Mouse (Mus musculus) midbrain, postnatal 0 days (tissue): ENCODE data around the gene Cdk9. TPM values are rescaled to one million over a fixed set of nuclear protein-coding genes. Genes with fewer than 3 reads are reported as not detected.

ENCODE experiments used
- ATAC-seq: fragments of 200-750 bp; cut with Nextera tagmentation; 2 replicates; pipeline ENCODE4 v1.8.0; 2017; ENCODE audit warnings: moderate number of reproducible peaks, mild to moderate bottlenecking, moderate TSS enrichment, moderate library complexity; ENCODE audit not compliant: low FRiP score
- DNase-seq: peaks from one replicate; pipeline ENCODE4 v3.0.0-alpha.2; 2015; ENCODE audit warnings: low spot score
- H3K27ac ChIP-seq: fragments of 300-500 bp; sonication (generic); 2 replicates; pipeline ENCODE4 v1.5.1; 2014; ENCODE audit warnings: low read depth, mild to moderate bottlenecking, low read length, mixed read lengths
- H3K27me3 ChIP-seq: fragments of 300-500 bp; sonication (generic); 2 replicates; pipeline ENCODE4 v1.6.1; 2014; ENCODE audit warnings: low read length, control low read depth, mixed read lengths; ENCODE audit not compliant: insufficient read depth
- H3K36me3 ChIP-seq: fragments of 300-500 bp; sonication (generic); 2 replicates; pipeline ENCODE4 v1.6.1; 2014; ENCODE audit warnings: low read length, control low read depth, mixed read lengths; ENCODE audit not compliant: insufficient read depth
- H3K4me1 ChIP-seq: fragments of 300-500 bp; sonication (generic); 2 replicates; pipeline ENCODE4 v1.6.1; 2014; ENCODE audit warnings: mild to moderate bottlenecking, control low read depth, antibody characterized with exemption, low read length, mixed read lengths; ENCODE audit not compliant: insufficient read depth
- H3K4me2 ChIP-seq: fragments of 300-500 bp; sonication (generic); 2 replicates; pipeline ENCODE4 v1.6.1; 2014; ENCODE audit warnings: low read depth, mild to moderate bottlenecking, low read length, mixed read lengths; ENCODE audit not compliant: poor library complexity, severe bottlenecking
- H3K4me3 ChIP-seq: fragments of 300-500 bp; sonication (generic); 2 replicates; pipeline ENCODE4 v1.5.1; 2014; ENCODE audit warnings: low read depth, mild to moderate bottlenecking, low read length, moderate library complexity
- H3K9ac ChIP-seq: fragments of 300-500 bp; sonication (generic); replicated peaks from 2 replicates; pipeline ENCODE4 v1.6.1; 2014; ENCODE audit warnings: mild to moderate bottlenecking, low read length, moderate library complexity, mixed read lengths; ENCODE audit not compliant: poor library complexity, severe bottlenecking
- H3K9me3 ChIP-seq: fragments of 300-500 bp; sonication (generic); 2 replicates; pipeline ENCODE4 v1.6.1; 2016; ENCODE audit warnings: low read length, control low read depth
- CTCF ChIP-seq: IDR thresholded peaks from 2 replicates; pipeline ENCODE4 v1.5.1; 2016; ENCODE audit warnings: antibody characterized with exemption, mild to moderate bottlenecking
- WGBS: fragments of 180-500 bp; shearing (Covaris S2); extraction: QIAGEN DNeasy Blood & Tissue Kit; methylation state at CpG from one replicate; pipeline ENCODE4 v1.1.7; 2014; 5-methylcytosine and 5-hydroxymethylcytosine counted together
- polyA plus RNA-seq: library from polyadenylated mRNA; unstranded; fragments of >200 nt; fragmentation: Nextera tagmentation; extraction: Ambion mirVana; gene quantifications from 2 replicates; pipeline ENCODE4 v1.2.1, GENCODE M21; 2015
- total RNA-seq: library from RNA; depleted of rRNA; stranded (reverse); fragments of >200 nt; gene quantifications from 2 replicates; pipeline ENCODE4 v1.2.3, GENCODE M21; 2014

Cdk9 gene
- total and polyA plus RNA-seq, 2 experiments from 2014 or later: 59.4 to 88.1 TPM

- H3K9me3 ChIP-seq: no peaks in the 10 kb centered on the region
- peak overlapping the region; percentile 87 for H3K9ac ChIP-seq
- H3K36me3 ChIP-seq: peaks cover 9% of the 10 kb centered on the region; the same call in 1 of the 2 replicates
- WGBS: 14% methylated on average over 7 of the region's 7 CpGs
- DNase-seq: no peak
- no peak for ATAC-seq
- peak overlapping the region; percentile 83 for H3K4me3 ChIP-seq
- no peaks in the 10 kb centered on the region for H3K27me3 ChIP-seq
- no peak for TF ChIP-seq CTCF
- no peak overlapping the region; the same call in 1 of the 2 replicates for H3K27ac ChIP-seq
- peak overlapping the region; percentile 73 for H3K4me2 ChIP-seq
- H3K4me1 ChIP-seq: peaks cover 3% of the 10 kb centered on the region; the same call in 1 of the 2 replicates
These were observed 19.6 kb downstream of the Cdk9 start for GRCm38 (mm10) chr2:32693282-32693681.

GRCm38 (mm10) chr2:32692496-32692895, 20.4 kb downstream of the Cdk9 start:
- no peak overlapping the region; the same call in 1 of the 2 replicates for H3K4me2 ChIP-seq
- no peak for DNase-seq
- H3K36me3 ChIP-seq: peaks cover 13% of the 10 kb centered on the region; the same call in 1 of the 2 replicates

GRCm38 (mm10) chr2:32691041-32691440, 21.8 kb downstream of the Cdk9 start:
- ATAC-seq (no peak), DNase-seq (no peak)
- Histone ChIP-seq H3K27ac (no peak overlapping the region), H3K9ac (no peak overlapping the region), H3K27me3 (no peaks in the 10 kb centered on the region), H3K9me3 (no peaks in the 10 kb centered on the region), H3K4me2 (no peak overlapping the region), H3K36me3 (peaks cover 25% of the 10 kb centered on the region), H3K4me1 (peaks cover 3% of the 10 kb centered on the region; the same call in 1 of the 2 replicates), H3K4me3 (no peak overlapping the region)
- TF ChIP-seq CTCF: no peak
- WGBS: 85% methylated on average over 11 of the region's 11 CpGs

More at GRCm38 (mm10) chr2:32692496-32692895, 20.4 kb downstream of the Cdk9 start:
- no peak overlapping the region for H3K27ac ChIP-seq
- H3K27me3 ChIP-seq: no peaks in the 10 kb centered on the region
- WGBS: 92% methylated on average over 14 of the region's 14 CpGs
- H3K9ac ChIP-seq: no peak overlapping the region
- H3K4me1 ChIP-seq: peaks cover 3% of the 10 kb centered on the region; the same call in 1 of the 2 replicates
- no peak for ATAC-seq
- TF ChIP-seq CTCF: no peak
- H3K9me3 ChIP-seq: no peaks in the 10 kb centered on the region
- H3K4me3 ChIP-seq: no peak overlapping the region

GRCm38 (mm10) chr2:32689420-32689819, 23.5 kb downstream of the Cdk9 start:
- Histone ChIP-seq H3K4me3 (no peak overlapping the region), H3K27me3 (no peaks in the 10 kb centered on the region), H3K4me1 (peaks cover 3% of the 10 kb centered on the region; the same call in 1 of the 2 replicates), H3K9me3 (no peaks in the 10 kb centered on the region), H3K36me3 (peaks cover 38% of the 10 kb centered on the region), H3K4me2 (no peak overlapping the region), H3K27ac (no peak overlapping the region), H3K9ac (no peak overlapping the region)
- peak; percentile 100 for TF ChIP-seq CTCF
- 19% methylated on average over 5 of the region's 5 CpGs for WGBS
- ATAC-seq: 0 out of 2 replicates have a peak, but pooled peaks have one; percentile 27
- peak; percentile 93 for DNase-seq

- H3K4me2 ChIP-seq: no peak overlapping the region
- no peaks in the 10 kb centered on the region for H3K9me3 ChIP-seq
- ATAC-seq (no peak), DNase-seq (no peak)
- no peak overlapping the region for H3K27ac ChIP-seq
- TF ChIP-seq CTCF: no peak
- H3K4me1 ChIP-seq: peaks cover 3% of the 10 kb centered on the region; the same call in 1 of the 2 replicates
- no peaks in the 10 kb centered on the region for H3K27me3 ChIP-seq
- H3K9ac ChIP-seq: no peak overlapping the region
- H3K36me3 ChIP-seq: peaks cover 52% of the 10 kb centered on the region
- 95% methylated on average over 8 of the region's 8 CpGs for WGBS
- H3K4me3 ChIP-seq: no peak overlapping the region
These were observed 25.3 kb downstream of the Cdk9 start for GRCm38 (mm10) chr2:32687562-32687961.

- WGBS: 85% methylated on average over 6 of the region's 6 CpGs
These were observed 26.2 kb downstream of the Cdk9 start for GRCm38 (mm10) chr2:32686640-32687039.

More at GRCm38 (mm10) chr2:32686640-32687039, 26.2 kb downstream of the Cdk9 start:
- peaks cover 57% of the 10 kb centered on the region for H3K36me3 ChIP-seq
- 0 out of 2 replicates have a peak, but pooled peaks cover 3% of the 10 kb centered on the region for H3K4me1 ChIP-seq
- TF ChIP-seq CTCF: no peak
- no peak overlapping the region for H3K4me3 ChIP-seq
- no peak overlapping the region for H3K9ac ChIP-seq
- no peak for ATAC-seq
- no peak overlapping the region for H3K4me2 ChIP-seq
- no peaks in the 10 kb centered on the region for H3K9me3 ChIP-seq
- no peak for DNase-seq
- no peaks in the 10 kb centered on the region for H3K27me3 ChIP-seq
- no peak overlapping the region for H3K27ac ChIP-seq
